7 mouse cellular contexts compared by ENCODE assay signal in the genomic region with DNA sequence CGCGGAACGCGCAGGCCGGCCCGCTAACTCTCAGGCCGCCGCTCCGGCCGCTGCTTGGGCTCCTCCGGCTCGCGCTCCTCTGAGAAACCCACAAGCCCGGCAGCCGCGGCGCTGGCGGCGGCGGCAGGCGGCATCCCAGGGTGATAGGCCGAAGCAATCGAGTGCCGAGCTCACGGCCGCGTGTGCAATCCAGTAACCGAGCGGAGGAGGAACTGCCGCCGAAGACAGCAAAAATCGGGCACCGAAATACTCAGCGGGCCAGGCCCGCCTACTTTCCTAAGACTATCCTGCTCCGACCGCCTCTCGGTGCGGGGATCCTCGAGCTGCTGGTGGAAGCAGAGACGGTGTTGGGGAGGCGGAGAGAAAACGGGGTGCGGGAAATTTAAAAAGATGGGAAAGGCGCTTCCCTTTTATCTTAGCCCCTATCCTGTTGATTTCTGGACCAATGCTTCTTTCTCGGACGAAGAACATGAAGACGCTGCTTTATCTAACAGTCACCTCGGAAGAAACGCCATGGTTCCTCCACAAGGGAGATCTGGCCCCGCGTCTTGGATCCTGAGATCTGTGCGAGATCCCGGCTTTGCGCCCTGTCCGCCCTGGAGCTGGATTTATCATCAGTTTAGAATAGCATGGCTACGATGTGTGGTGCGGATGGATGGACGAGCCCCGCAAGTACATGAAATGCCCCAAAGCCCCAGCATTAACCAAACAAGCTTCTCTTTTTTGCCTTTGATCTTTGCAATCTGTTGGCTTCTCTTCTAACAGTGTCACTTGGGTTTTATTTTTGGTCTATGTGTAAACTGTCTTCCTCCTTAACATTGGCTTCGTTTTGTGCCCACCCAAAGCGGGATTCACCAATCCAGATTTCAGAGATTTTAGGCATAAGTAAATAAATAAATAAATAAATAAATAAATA. TPM values are rescaled to one million over a fixed set of nuclear protein-coding genes. Genes with fewer than 3 reads are reported as not detected.
DNase-seq lines count a peak whose midpoint lies in the region; ATAC-seq lines count a peak whose summit lies in the region.

A gene (minus strand): TSS at position 142 of the 916 bp plus-strand sequence.

- peak within 1 kb of the TSS; percentile 86 for H3K4me2 ChIP-seq in intestine, embryonic 15.5 days (replicated peaks)

- WGBS in intestine, embryonic 15.5 days = 1% methylated on average over 62 of the region's 62 CpGs
- under 1% methylated on average over 62 of the region's 62 CpGs for WGBS in midbrain, embryonic 10.5 days

- intact Hi-C loops in gastrocnemius, postnatal 36 days (cut with DNase I) = loop anchor here (5.0 kb wide), 1 partner anchor 35 kb away; no protein-coding TSS in a partner anchor
- intact Hi-C loops in left cerebral cortex, postnatal 25 days (cut with DNase I) = loop anchor here (1.0 to 5.0 kb wide), 3 partner anchors 32 to 125 kb away; no protein-coding TSS in a partner anchor

- peak; percentile 97 for DNase-seq in adrenal gland, adult 2 months
- DNase-seq in embryo, embryonic 11.5 days (ENCODE audit: low read depth, low spot score) = peak; percentile 96
- DNase-seq in gastrocnemius, postnatal 36 days = peak; percentile 93 to 94
- peak; percentile 95 to 99 for DNase-seq in left cerebral cortex, postnatal 25 days (ENCODE audit: low spot score in 2 of 2)
- DNase-seq in midbrain, embryonic 10.5 days (ENCODE audit: low spot score) = peak; percentile 96
- peak; percentile 96 for DNase-seq in right cerebral cortex, postnatal 4 days

- no peaks in the 10 kb centered on the region for H3K27me3 ChIP-seq in intestine, embryonic 15.5 days (replicated peaks)
- H3K27me3 ChIP-seq in midbrain, embryonic 10.5 days (ENCODE audit: low read depth, poor library complexity, severe bottlenecking) = no peaks in the 10 kb centered on the region

- H3K9me3 ChIP-seq in intestine, embryonic 15.5 days = no peaks in the 10 kb centered on the region
- no peaks in the 10 kb centered on the region for H3K9me3 ChIP-seq in midbrain, embryonic 10.5 days (replicated peaks)

- H3K36me3 ChIP-seq in intestine, embryonic 15.5 days = no peaks in the 10 kb centered on the region
- peaks cover 34% of the 10 kb centered on the region for H3K36me3 ChIP-seq in midbrain, embryonic 10.5 days

- H3K9ac ChIP-seq in intestine, embryonic 15.5 days = peak within 1 kb of the TSS; percentile 77

- ATAC-seq in intestine, embryonic 15.5 days = peak; percentile 99

- H3K4me1 ChIP-seq in intestine, embryonic 15.5 days (replicated peaks) = peaks cover 8% of the 10 kb centered on the region; the same call in 1 of the 2 replicates
- peaks cover 56% of the 10 kb centered on the region for H3K4me1 ChIP-seq in midbrain, embryonic 10.5 days

- H3K4me3 ChIP-seq in intestine, embryonic 15.5 days (replicated peaks) = peak within 1 kb of the TSS; percentile 94
- peak within 1 kb of the TSS; percentile 98 for H3K4me3 ChIP-seq in midbrain, embryonic 10.5 days

- H3K27ac ChIP-seq in intestine, embryonic 15.5 days = peak within 1 kb of the TSS; percentile 94
- H3K27ac ChIP-seq in midbrain, embryonic 10.5 days (replicated peaks) = peak within 1 kb of the TSS; percentile 96

RNA-seq across cellular contexts. Expression of the gene that starts here (rescaled TPM):
- 10 to 100 TPM; 13.0 to 13.7 TPM for total RNA-seq in adrenal gland, adult 2 months (2021)
- 1.4 and 1.6 TPM in 2 replicates for polyA plus RNA-seq in adrenal gland, adult 2 months (2012; rRNA removed)
- total RNA-seq in gastrocnemius, postnatal 36 days (2021) = 1 to 10 TPM; 5.4 to 9.0 TPM
- 5.4 TPM in 2 replicates for polyA plus RNA-seq in intestine, embryonic 15.5 days (2015; fragmentation: Nextera tagmentation; extraction: Ambion mirVana)
- 10 to 100 TPM; 83.8 to 89.4 TPM for total RNA-seq in left cerebral cortex, postnatal 25 days (2021)
- polyA plus RNA-seq in midbrain, embryonic 10.5 days (2016; fragmentation: Nextera tagmentation; extraction: Ambion mirVana) = 8.8 and 16.5 TPM in 2 replicates

Comparison
In these comparisons a context has a peak if more than half of its experiments do, and no peak if none do; other contexts are left out.
1. Peak in every context shown above with its lines: DNase-seq, ATAC-seq, H3K4me3 ChIP-seq and H3K27ac ChIP-seq.
2. RNA of the gene that starts here (total RNA-seq): 83.8 to 89.4 TPM in left cerebral cortex, postnatal 25 days; 13.0 to 13.7 TPM in adrenal gland, adult 2 months and 5.4 to 9.0 TPM in gastrocnemius, postnatal 36 days; every median in the first group is over 4 times any median in the second.